Mouse (Mus musculus): ENCODE results near the gene Mios. TPM values are rescaled to one million over a fixed set of nuclear protein-coding genes. Genes with fewer than 3 reads are reported as not detected.

Gene Mios
- 10 to 100 TPM; 15.9 to 19.0 TPM for total RNA-seq (2021)
- polyA plus RNA-seq (2012; rRNA removed) = 3.2 and 5.0 TPM in 2 replicates
- long read RNA-seq, transcript Mios-201 (12 exons, 3,710 nt) = major isoform, 19 of 24 reads
- long read RNA-seq, partial matches to known transcripts = 0 of 24 reads
- long read RNA-seq, other reads (novel, unspliced or antisense) = 5 of 24 reads

- Histone ChIP-seq H3K79me2 (replicated peaks; ENCODE audit: control insufficient read depth, insufficient read depth, low read length) (peaks cover 2% of the 10 kb centered on the region; the same call in 1 of the 2 replicates), H3K4me1 (ENCODE audit: control insufficient read depth, insufficient read depth, low read length) (peaks cover 1% of the 10 kb centered on the region; the same call in 1 of the 2 replicates), H3K36me3 (ENCODE audit: control insufficient read depth, insufficient read depth, low read length) (peaks cover 10% of the 10 kb centered on the region), H3K27me3 (ENCODE audit: control insufficient read depth, insufficient read depth, low read length) (no peaks in the 10 kb centered on the region), H3K9ac (ENCODE audit: low read depth, low read length) (peak within 1 kb of the TSS; percentile 93), H3K4me3 (peak within 1 kb of the TSS; percentile 91), H3K27ac (peak within 1 kb of the TSS; percentile 87)
- WGBS = under 1% methylated on average over 84 of the region's 90 CpGs
- TF ChIP-seq EP300 (IDR thresholded peaks at IDR 0.05; ENCODE audit: insufficient read depth, low read depth, low read length) (no peak), CTCF (IDR thresholded peaks at IDR 0.05) (peak; percentile 54)
- DNase-seq = peak; percentile 92 to 94
- intact Hi-C loops (cut with DNase I) = loop anchor here (1.0 to 2.0 kb wide), 2 partner anchors 50 to 364 kb away; partner anchors contain the start of genes C1galt1, Gm45062, Rpa3 and Umad1
These were observed at the start of gene Mios for GRCm38 (mm10) chr6:8209047-8209865. Mios (plus strand) TSS chr6:8209222.

- H3K79me2 ChIP-seq (replicated peaks; ENCODE audit: control insufficient read depth, insufficient read depth, low read length) = no peaks in the 10 kb centered on the region
- H3K36me3 ChIP-seq (ENCODE audit: control insufficient read depth, insufficient read depth, low read length) = no peaks in the 10 kb centered on the region
- H3K4me1 ChIP-seq (ENCODE audit: control insufficient read depth, insufficient read depth, low read length) = peaks cover 3% of the 10 kb centered on the region
- WGBS = 52% methylated on average over 2 of the region's 2 CpGs
- intact Hi-C loops (cut with DNase I) = no loop called here
- H3K4me3 ChIP-seq = no peak overlapping the region
- no peak for DNase-seq
- no peaks in the 10 kb centered on the region for H3K27me3 ChIP-seq (ENCODE audit: control insufficient read depth, insufficient read depth, low read length)
- no peak overlapping the region for H3K27ac ChIP-seq
- TF ChIP-seq CTCF (IDR thresholded peaks at IDR 0.05) = no peak
- no peak for TF ChIP-seq POLR2A (IDR thresholded peaks at IDR 0.05; ENCODE audit: insufficient read depth, low read depth, low read length)
- TF ChIP-seq EP300 (IDR thresholded peaks at IDR 0.05; ENCODE audit: insufficient read depth, low read depth, low read length) = no peak
- no peak overlapping the region for H3K9ac ChIP-seq (ENCODE audit: low read depth, low read length)
These were observed 49.0 kb upstream of the Mios start for GRCm38 (mm10) chr6:8160001-8160400.

- H3K4me3 ChIP-seq = no peak overlapping the region
- intact Hi-C loops (cut with DNase I) = no loop called here
- H3K27ac ChIP-seq = no peak overlapping the region
- H3K79me2 ChIP-seq (replicated peaks; ENCODE audit: control insufficient read depth, insufficient read depth, low read length) = no peaks in the 10 kb centered on the region
- no peak overlapping the region for H3K9ac ChIP-seq (ENCODE audit: low read depth, low read length)
- 57% methylated on average over 1 of the region's 1 CpGs for WGBS
- H3K36me3 ChIP-seq (ENCODE audit: control insufficient read depth, insufficient read depth, low read length) = no peaks in the 10 kb centered on the region
- no peaks in the 10 kb centered on the region; the same call in 1 of the 2 replicates for H3K4me1 ChIP-seq (ENCODE audit: control insufficient read depth, insufficient read depth, low read length)
- DNase-seq = no peak
- TF ChIP-seq EP300 (IDR thresholded peaks at IDR 0.05; ENCODE audit: insufficient read depth, low read depth, low read length) (no peak), POLR2A (IDR thresholded peaks at IDR 0.05; ENCODE audit: insufficient read depth, low read depth, low read length) (no peak), CTCF (IDR thresholded peaks at IDR 0.05) (no peak)
- no peaks in the 10 kb centered on the region for H3K27me3 ChIP-seq (ENCODE audit: control insufficient read depth, insufficient read depth, low read length)
These were observed 44.3 kb upstream of the Mios start for GRCm38 (mm10) chr6:8164741-8165140.

- Histone ChIP-seq H3K27ac (no peak overlapping the region), H3K9ac (ENCODE audit: low read depth, low read length) (no peak overlapping the region), H3K4me3 (no peak overlapping the region), H3K4me1 (ENCODE audit: control insufficient read depth, insufficient read depth, low read length) (peaks cover 3% of the 10 kb centered on the region), H3K36me3 (ENCODE audit: control insufficient read depth, insufficient read depth, low read length) (no peaks in the 10 kb centered on the region), H3K79me2 (replicated peaks; ENCODE audit: control insufficient read depth, insufficient read depth, low read length) (no peaks in the 10 kb centered on the region), H3K27me3 (ENCODE audit: control insufficient read depth, insufficient read depth, low read length) (no peaks in the 10 kb centered on the region)
- 83% methylated on average over 1 of the region's 1 CpGs for WGBS
- TF ChIP-seq CTCF (IDR thresholded peaks at IDR 0.05) (no peak), EP300 (IDR thresholded peaks at IDR 0.05; ENCODE audit: insufficient read depth, low read depth, low read length) (no peak), POLR2A (IDR thresholded peaks at IDR 0.05; ENCODE audit: insufficient read depth, low read depth, low read length) (no peak)
- intact Hi-C loops (cut with DNase I) = no loop called here
- no peak for DNase-seq
These were observed 36.9 kb upstream of the Mios start for GRCm38 (mm10) chr6:8172101-8172500.

GRCm38 (mm10) chr6:8174062-8174461 is 35.0 kb upstream of the Mios start:
- Histone ChIP-seq H3K9ac (ENCODE audit: low read depth, low read length) (no peak overlapping the region), H3K36me3 (ENCODE audit: control insufficient read depth, insufficient read depth, low read length) (no peaks in the 10 kb centered on the region), H3K4me3 (no peak overlapping the region), H3K79me2 (replicated peaks; ENCODE audit: control insufficient read depth, insufficient read depth, low read length) (no peaks in the 10 kb centered on the region), H3K4me1 (ENCODE audit: control insufficient read depth, insufficient read depth, low read length) (peaks cover 3% of the 10 kb centered on the region), H3K27me3 (ENCODE audit: control insufficient read depth, insufficient read depth, low read length) (no peaks in the 10 kb centered on the region), H3K27ac (no peak overlapping the region)
- TF ChIP-seq EP300 (IDR thresholded peaks at IDR 0.05; ENCODE audit: insufficient read depth, low read depth, low read length) (0 out of 2 replicates have a peak, but pooled peaks have one; percentile 57), CTCF (IDR thresholded peaks at IDR 0.05) (no peak)
- DNase-seq = peak; percentile 15 to 17
- WGBS = 20% methylated on average over 2 of the region's 2 CpGs
- intact Hi-C loops (cut with DNase I) = no loop called here

- Histone ChIP-seq H3K27ac (no peak overlapping the region), H3K4me1 (ENCODE audit: control insufficient read depth, insufficient read depth, low read length) (peaks cover 3% of the 10 kb centered on the region), H3K4me3 (no peak overlapping the region), H3K27me3 (ENCODE audit: control insufficient read depth, insufficient read depth, low read length) (no peaks in the 10 kb centered on the region), H3K9ac (ENCODE audit: low read depth, low read length) (no peak overlapping the region), H3K79me2 (replicated peaks; ENCODE audit: control insufficient read depth, insufficient read depth, low read length) (no peaks in the 10 kb centered on the region), H3K36me3 (ENCODE audit: control insufficient read depth, insufficient read depth, low read length) (no peaks in the 10 kb centered on the region)
- no peak for DNase-seq
- intact Hi-C loops (cut with DNase I) = no loop called here
- TF ChIP-seq CTCF (IDR thresholded peaks at IDR 0.05) (no peak), POLR2A (IDR thresholded peaks at IDR 0.05; ENCODE audit: insufficient read depth, low read depth, low read length) (no peak), EP300 (IDR thresholded peaks at IDR 0.05; ENCODE audit: insufficient read depth, low read depth, low read length) (no peak)
- WGBS = 90% methylated on average over 7 of the region's 7 CpGs
These were observed 33.7 kb upstream of the Mios start for GRCm38 (mm10) chr6:8175346-8175745.

All from heart, adult 2 months (tissue).